Mouse (Mus musculus) bone marrow, adult 2 months (tissue): Measurements from ENCODE around the gene Dgkb.

Source experiments
- CTCF ChIP-seq: fragments of 200-500 bp; IDR thresholded peaks from 2 replicates; pipeline ENCODE4 v1.5.1; 2011; ENCODE audit warnings: low read length, control low read depth; ENCODE audit not compliant: control insufficient read depth, insufficient read depth
- POLR2A ChIP-seq: fragments of 200-500 bp; IDR thresholded peaks from 2 replicates; pipeline ENCODE4 v1.6.1; 2011; ENCODE audit warnings: low read depth, mild to moderate bottlenecking, control low read depth, low read length, borderline replicate concordance; ENCODE audit not compliant: control insufficient read depth

- TF ChIP-seq POLR2A (no peak), CTCF (no peak)
Observed at GRCm38 (mm10) chr12:38088224-38088623, 270.7 kb downstream of the Dgkb start.
